7 mouse cellular contexts compared by ENCODE assay signal in the genomic region with DNA sequence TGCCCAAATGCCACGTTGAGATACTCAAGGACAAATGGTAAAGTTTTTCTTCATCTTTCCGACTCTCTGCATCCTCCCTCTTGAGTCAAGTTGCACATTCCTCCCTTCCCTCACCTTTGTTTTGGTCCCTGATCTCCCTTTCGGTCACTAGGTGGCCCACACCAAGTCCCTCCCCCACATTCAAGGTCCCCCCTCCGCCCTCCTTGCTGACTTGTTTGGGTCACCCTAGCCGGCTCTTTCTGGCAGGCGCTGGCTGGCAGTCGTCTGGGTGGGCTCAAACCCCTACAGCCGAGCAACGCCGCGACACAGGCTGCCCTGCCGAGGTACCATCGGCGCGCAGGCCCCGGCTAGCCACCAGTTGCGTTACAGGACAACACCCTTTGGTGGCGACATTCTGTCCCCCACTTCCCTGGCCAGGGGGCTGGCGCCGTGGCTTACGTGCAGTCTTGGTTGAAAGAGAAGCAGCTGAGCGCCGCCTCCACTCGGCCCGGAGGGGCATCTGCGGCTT. TPM values are rescaled to one million over a fixed set of nuclear protein-coding genes. Genes with fewer than 3 reads are reported as not detected.
DNase-seq lines count a peak whose midpoint lies in the region; ATAC-seq and TF ChIP-seq lines count a peak whose summit lies in the region.

No protein-coding gene starts in this region.

- ATAC-seq in limb, embryonic 15.5 days (ENCODE audit: insufficient number of reproducible peaks, low FRiP score, low TSS enrichment, low read depth) = no peak; the same call in none of the 2 replicates
- ATAC-seq in stomach, embryonic 16.5 days (ENCODE audit: insufficient read depth, low FRiP score) = no peak; the same call in 1 of the 2 replicates

- peak overlapping the region; percentile 76 for H3K9ac ChIP-seq in limb, embryonic 15.5 days
- H3K9ac ChIP-seq in stomach, embryonic 16.5 days (ENCODE audit: low read length) = peak overlapping the region; percentile 91

- no peaks in the 10 kb centered on the region for H3K9me3 ChIP-seq in erythroblast, embryonic 14.5 days (ENCODE audit: control insufficient read depth, low read length)
- H3K9me3 ChIP-seq in limb, embryonic 15.5 days = no peaks in the 10 kb centered on the region
- peaks cover 3% of the 10 kb centered on the region; the same call in 1 of the 2 replicates for H3K9me3 ChIP-seq in stomach, embryonic 16.5 days (replicated peaks; ENCODE audit: control insufficient read depth, low read length)

- no peaks in the 10 kb centered on the region for H3K27me3 ChIP-seq in spleen, adult 2 months (ENCODE audit: control insufficient read depth, insufficient read depth, low read length)
- no peaks in the 10 kb centered on the region for H3K27me3 ChIP-seq in erythroblast, embryonic 14.5 days (ENCODE audit: control insufficient read depth)
- H3K27me3 ChIP-seq in limb, embryonic 15.5 days = no peaks in the 10 kb centered on the region
- no peaks in the 10 kb centered on the region for H3K27me3 ChIP-seq in stomach, embryonic 16.5 days (ENCODE audit: control insufficient read depth, insufficient read depth, low read length)

- no peaks in the 10 kb centered on the region; the same call in 1 of the 2 replicates for H3K4me1 ChIP-seq in spleen, adult 2 months (ENCODE audit: control insufficient read depth, insufficient read depth, insufficient read length)
- peaks cover 75% of the 10 kb centered on the region for H3K4me1 ChIP-seq in erythroblast, embryonic 14.5 days (ENCODE audit: control insufficient read depth)
- peaks cover 15% of the 10 kb centered on the region for H3K4me1 ChIP-seq in limb, embryonic 15.5 days
- peaks cover 15% of the 10 kb centered on the region for H3K4me1 ChIP-seq in stomach, embryonic 16.5 days (ENCODE audit: control insufficient read depth, insufficient read depth, low read length)

- peak overlapping the region; percentile 71 for H3K4me3 ChIP-seq in spleen, adult 2 months (ENCODE audit: extremely low read depth, insufficient read depth, insufficient read length)
- H3K4me3 ChIP-seq in erythroblast, embryonic 14.5 days (replicated peaks) = peak overlapping the region; percentile 99
- H3K4me3 ChIP-seq in limb, embryonic 15.5 days = peak overlapping the region; percentile 74
- peak overlapping the region; percentile 91 for H3K4me3 ChIP-seq in stomach, embryonic 16.5 days (replicated peaks; ENCODE audit: low read length)

- no peak for TF ChIP-seq CTCF in spleen, adult 2 months (IDR thresholded peaks at IDR 0.05; ENCODE audit: extremely low read depth, insufficient read depth, insufficient read length, insufficient replicate concordance)

- H3K27ac ChIP-seq in spleen, adult 2 months (ENCODE audit: insufficient read depth, low read length) = peak overlapping the region; percentile 59
- peak overlapping the region; percentile 78 for H3K27ac ChIP-seq in limb, embryonic 15.5 days
- H3K27ac ChIP-seq in stomach, embryonic 16.5 days (ENCODE audit: low read length) = peak overlapping the region; percentile 83

- no peaks in the 10 kb centered on the region for H3K36me3 ChIP-seq in spleen, adult 2 months (ENCODE audit: control insufficient read depth, insufficient read depth, low read length)
- H3K36me3 ChIP-seq in erythroblast, embryonic 14.5 days (ENCODE audit: control insufficient read depth) = peaks cover 21% of the 10 kb centered on the region
- H3K36me3 ChIP-seq in limb, embryonic 15.5 days = no peaks in the 10 kb centered on the region
- no peaks in the 10 kb centered on the region for H3K36me3 ChIP-seq in stomach, embryonic 16.5 days (ENCODE audit: control insufficient read depth, insufficient read depth, low read length)

- TF ChIP-seq POLR2A in spleen, adult 2 months (IDR thresholded peaks at IDR 0.05; ENCODE audit: low read depth, low read length) = no peak

- WGBS in spleen, adult 2 months = 1% methylated on average over 26 of the region's 26 CpGs
- WGBS in limb, embryonic 15.5 days = 0% methylated on average over 26 of the region's 26 CpGs
- WGBS in stomach, embryonic 16.5 days = under 1% methylated on average over 26 of the region's 26 CpGs

- no peak for DNase-seq in spleen, adult 2 months (ENCODE audit: low read depth in 1 of 2, low spot score in 2 of 2)
- DNase-seq in spleen, adult 12 weeks (ENCODE audit: low spot score) = no peak
- no peak for DNase-seq in cerebellum, adult 9-11 months
- DNase-seq in thymus, postnatal 0 days (ENCODE audit: low spot score) = no peak

- H3K4me2 ChIP-seq in limb, embryonic 15.5 days = peak overlapping the region; percentile 73
- H3K4me2 ChIP-seq in stomach, embryonic 16.5 days (ENCODE audit: low read depth, low read length) = peak overlapping the region; percentile 73

RNA-seq across cellular contexts. Expression of gene Wipi1, which starts 0.9 kb away (rescaled TPM):
- polyA plus RNA-seq in spleen, adult 2 months (2012; rRNA removed) = 5.1 and 6.0 TPM in 2 replicates
- polyA plus RNA-seq in erythroblast, embryonic 14.5 days (2012) = 11.4 and 12.1 TPM in 2 replicates
- polyA plus RNA-seq in limb, embryonic 15.5 days (2015; fragmentation: Nextera tagmentation; extraction: Ambion mirVana) = 64.6 and 67.4 TPM in 2 replicates
- 43.2 and 44.8 TPM in 2 replicates for polyA plus RNA-seq in stomach, embryonic 16.5 days (2015; fragmentation: Nextera tagmentation; extraction: Ambion mirVana)
- polyA plus RNA-seq in thymus, postnatal 0 days (2015; fragmentation: Nextera tagmentation; extraction: Ambion mirVana) = 12.3 and 14.4 TPM in 2 replicates

RNA-seq across cellular contexts. Expression of gene Prkar1a, which starts 38.4 kb away (rescaled TPM):
- polyA plus RNA-seq in spleen, adult 2 months (2012; rRNA removed) = 60.3 and 66.8 TPM in 2 replicates
- polyA plus RNA-seq in erythroblast, embryonic 14.5 days (2012) = 2.0 and 2.9 TPM in 2 replicates
- 309 and 355 TPM in 2 replicates for polyA plus RNA-seq in limb, embryonic 15.5 days (2015; fragmentation: Nextera tagmentation; extraction: Ambion mirVana)
- polyA plus RNA-seq in stomach, embryonic 16.5 days (2015; fragmentation: Nextera tagmentation; extraction: Ambion mirVana) = 303 and 305 TPM in 2 replicates
- 353 and 361 TPM in 2 replicates for polyA plus RNA-seq in thymus, postnatal 0 days (2015; fragmentation: Nextera tagmentation; extraction: Ambion mirVana)

Comparison
In these comparisons a context has a peak if more than half of its experiments do, and no peak if none do; other contexts are left out.
1. RNA of gene Prkar1a, which starts 38.4 kb away (polyA plus RNA-seq): 353 to 361 TPM in thymus, postnatal 0 days, 309 to 355 TPM in limb, embryonic 15.5 days, 303 to 305 TPM in stomach, embryonic 16.5 days and 60.3 to 66.8 TPM in spleen, adult 2 months; 2.0 to 2.9 TPM in erythroblast, embryonic 14.5 days; every median in the first group is over 10 times any median in the second.
2. Peak in every context shown above with its lines, with median percentiles within 50 percentile points of each other: H3K27ac ChIP-seq and H3K4me3 ChIP-seq.